Mouse (Mus musculus): ENCODE measurements at regions not wholly inside any gene's neighbourhood (a gene's known extent, or its start where the extent isn't known, plus 50 kb on each side); places are given as distances from the start of the nearest gene placed in this dataset.

- no peak for TF ChIP-seq CTCF (IDR thresholded peaks at IDR 0.05; ENCODE audit: low read depth, low read length)
- TF ChIP-seq POLR2A (IDR thresholded peaks at IDR 0.05; ENCODE audit: extremely low read depth, insufficient read depth, low read length), result no peak
Measured at GRCm38 (mm10) chr13:51970051-51970450, 123.6 kb downstream of the Gadd45g start.

Measured in liver, adult 2 months (tissue).